Mouse (Mus musculus): ENCODE data around the gene Cyp2b23. TPM values are rescaled to one million over a fixed set of nuclear protein-coding genes. Genes with fewer than 3 reads are reported as not detected.

Cyp2b23 gene
- polyA plus RNA-seq, 1 experiment from 2014 or later, result not detected

Other genes starting within 250 kb of the Cyp2b23 start
- gene Nlrp9a, start 151.4 kb downstream of the Cyp2b23 start, polyA plus RNA-seq (2014; fragmentation: Nextera tagmentation; extraction: Ambion mirVana), result not detected in 2 replicates
- not detected in 2 replicates for gene Vmn1r185, start 68.0 kb downstream of the Cyp2b23 start, polyA plus RNA-seq (2014; fragmentation: Nextera tagmentation; extraction: Ambion mirVana)
- not detected in 2 replicates for gene Cyp2b19, start 70.7 kb upstream of the Cyp2b23 start, polyA plus RNA-seq (2014; fragmentation: Nextera tagmentation; extraction: Ambion mirVana)
- gene Cyp2g1, start 122.5 kb upstream of the Cyp2b23 start, polyA plus RNA-seq (2014; fragmentation: Nextera tagmentation; extraction: Ambion mirVana), result not detected in 2 replicates
- not detected in 2 replicates for gene Cyp2a5, start 148.9 kb upstream of the Cyp2b23 start, polyA plus RNA-seq (2014; fragmentation: Nextera tagmentation; extraction: Ambion mirVana)